Mouse (Mus musculus) midbrain, embryonic 13.5 days (tissue): ENCODE data around the gene Dera. TPM values are rescaled to one million over a fixed set of nuclear protein-coding genes. Genes with fewer than 3 reads are reported as not detected.

Experiments
- ATAC-seq: fragments of 200-750 bp; cut with Nextera tagmentation; 2 replicates; pipeline ENCODE4 v1.8.0; 2017; ENCODE audit warnings: mild to moderate bottlenecking, moderate TSS enrichment, moderate library complexity
- H3K27ac ChIP-seq: fragments of 300-500 bp; sonication (generic); 2 replicates; pipeline ENCODE4 v1.5.1; 2015; ENCODE audit warnings: inconsistent platforms, mild to moderate bottlenecking, moderate library complexity
- H3K27me3 ChIP-seq: fragments of 300-500 bp; sonication (generic); 2 replicates; pipeline ENCODE4 v1.6.1; 2015; ENCODE audit warnings: mild to moderate bottlenecking, inconsistent platforms
- H3K36me3 ChIP-seq: fragments of 300-500 bp; sonication (generic); 2 replicates; pipeline ENCODE4 v1.6.1; 2015; ENCODE audit warnings: mild to moderate bottlenecking, inconsistent platforms
- H3K4me1 ChIP-seq: fragments of 300-500 bp; sonication (generic); replicated peaks from 2 replicates; pipeline ENCODE4 v1.6.1; 2015; ENCODE audit warnings: inconsistent platforms
- H3K4me2 ChIP-seq: fragments of 300-500 bp; sonication (generic); replicated peaks from 2 replicates; pipeline ENCODE4 v1.6.1; 2015; ENCODE audit warnings: moderate library complexity, mild to moderate bottlenecking, inconsistent platforms
- H3K4me3 ChIP-seq: fragments of 300-500 bp; sonication (generic); replicated peaks from 2 replicates; pipeline ENCODE4 v1.5.1; 2015; ENCODE audit warnings: mild to moderate bottlenecking, inconsistent platforms
- H3K9ac ChIP-seq: fragments of 300-500 bp; sonication (generic); replicated peaks from 2 replicates; pipeline ENCODE4 v1.6.1; 2015; ENCODE audit warnings: mild to moderate bottlenecking, inconsistent platforms
- H3K9me3 ChIP-seq: fragments of 300-500 bp; sonication (generic); 2 replicates; pipeline ENCODE4 v1.6.1; 2016; ENCODE audit warnings: mild to moderate bottlenecking, inconsistent platforms
- WGBS: fragments of 180-500 bp; shearing (Covaris S2); methylation state at CpG from one replicate; pipeline ENCODE4 v1.1.7; 2015; 5-methylcytosine and 5-hydroxymethylcytosine counted together
- polyA plus RNA-seq: library from polyadenylated mRNA; unstranded; fragments of >200 nt; fragmentation: Nextera tagmentation; extraction: Ambion mirVana; gene quantifications from 2 replicates; pipeline ENCODE4 v1.2.1, GENCODE M21; 2015

The Dera gene
- polyA plus RNA-seq, 1 experiment from 2014 or later: 19.1 TPM

GRCm38 (mm10) chr6:137760966-137761365 lies 6.6 kb downstream of the Dera start:
- no peak overlapping the region for H3K4me2 ChIP-seq
- no peak for ATAC-seq
- H3K9ac ChIP-seq: no peak overlapping the region
- H3K27ac ChIP-seq: no peak overlapping the region
- H3K4me3 ChIP-seq: no peak overlapping the region
- H3K27me3 ChIP-seq: no peaks in the 10 kb centered on the region
- peaks cover 14% of the 10 kb centered on the region for H3K4me1 ChIP-seq
- H3K9me3 ChIP-seq: no peaks in the 10 kb centered on the region
- 64% methylated on average over 15 of the region's 15 CpGs for WGBS
- no peaks in the 10 kb centered on the region for H3K36me3 ChIP-seq

GRCm38 (mm10) chr6:137764572-137765210 lies 10.3 kb downstream of the Dera start:
- H3K9me3 ChIP-seq: no peaks in the 10 kb centered on the region
- no peak overlapping the region for H3K9ac ChIP-seq
- H3K4me3 ChIP-seq: no peak overlapping the region
- H3K27ac ChIP-seq: no peak overlapping the region
- no peaks in the 10 kb centered on the region for H3K36me3 ChIP-seq
- no peak overlapping the region for H3K4me2 ChIP-seq
- ATAC-seq: no peak
- H3K4me1 ChIP-seq: peaks cover 12% of the 10 kb centered on the region
- no peaks in the 10 kb centered on the region for H3K27me3 ChIP-seq
- 37% methylated on average over 3 of the region's 3 CpGs for WGBS

GRCm38 (mm10) chr6:137766177-137766576 lies 11.8 kb downstream of the Dera start:
- no peaks in the 10 kb centered on the region for H3K9me3 ChIP-seq
- H3K4me1 ChIP-seq: peaks cover 7% of the 10 kb centered on the region; the same call in 1 of the 2 replicates
- no peak overlapping the region for H3K27ac ChIP-seq
- no peaks in the 10 kb centered on the region for H3K36me3 ChIP-seq
- ATAC-seq: no peak
- no peak overlapping the region for H3K4me2 ChIP-seq
- H3K9ac ChIP-seq: no peak overlapping the region
- no peaks in the 10 kb centered on the region for H3K27me3 ChIP-seq
- H3K4me3 ChIP-seq: no peak overlapping the region

GRCm38 (mm10) chr6:137771621-137772250 lies 17.4 kb downstream of the Dera start:
- Histone ChIP-seq H3K27me3 (no peaks in the 10 kb centered on the region), H3K4me1 (no peaks in the 10 kb centered on the region), H3K27ac (no peak overlapping the region), H3K9me3 (no peaks in the 10 kb centered on the region), H3K4me3 (no peak overlapping the region), H3K4me2 (no peak overlapping the region), H3K9ac (no peak overlapping the region), H3K36me3 (no peaks in the 10 kb centered on the region)
- no peak for ATAC-seq
- 73% methylated on average over 3 of the region's 3 CpGs for WGBS

- H3K27me3 ChIP-seq: no peaks in the 10 kb centered on the region
- 99% methylated on average over 8 of the region's 8 CpGs for WGBS
- no peak overlapping the region for H3K9ac ChIP-seq
- H3K36me3 ChIP-seq: no peaks in the 10 kb centered on the region
- H3K9me3 ChIP-seq: no peaks in the 10 kb centered on the region
- no peak overlapping the region for H3K4me2 ChIP-seq
- no peak overlapping the region for H3K27ac ChIP-seq
- no peaks in the 10 kb centered on the region for H3K4me1 ChIP-seq
- H3K4me3 ChIP-seq: no peak overlapping the region
- no peak for ATAC-seq
Observed at GRCm38 (mm10) chr6:137772918-137773636, 18.7 kb downstream of the Dera start.

GRCm38 (mm10) chr6:137773637-137774028 lies 19.3 kb downstream of the Dera start:
- Histone ChIP-seq H3K27me3 (no peaks in the 10 kb centered on the region), H3K36me3 (no peaks in the 10 kb centered on the region), H3K4me1 (no peaks in the 10 kb centered on the region), H3K4me2 (no peak overlapping the region), H3K4me3 (no peak overlapping the region), H3K9me3 (no peaks in the 10 kb centered on the region), H3K9ac (no peak overlapping the region), H3K27ac (no peak overlapping the region)
- ATAC-seq: no peak
- 91% methylated on average over 6 of the region's 6 CpGs for WGBS

GRCm38 (mm10) chr6:137774166-137774565 lies 19.8 kb downstream of the Dera start:
- Histone ChIP-seq H3K27ac (no peak overlapping the region), H3K9ac (no peak overlapping the region), H3K4me3 (no peak overlapping the region), H3K4me1 (no peaks in the 10 kb centered on the region), H3K4me2 (no peak overlapping the region), H3K36me3 (no peaks in the 10 kb centered on the region), H3K27me3 (no peaks in the 10 kb centered on the region), H3K9me3 (no peaks in the 10 kb centered on the region)
- no peak for ATAC-seq
- 87% methylated on average over 13 of the region's 13 CpGs for WGBS

GRCm38 (mm10) chr6:137775159-137775558 lies 20.8 kb downstream of the Dera start:
- no peaks in the 10 kb centered on the region for H3K4me1 ChIP-seq
- no peaks in the 10 kb centered on the region for H3K36me3 ChIP-seq
- H3K27ac ChIP-seq: no peak overlapping the region
- H3K9me3 ChIP-seq: no peaks in the 10 kb centered on the region
- H3K27me3 ChIP-seq: no peaks in the 10 kb centered on the region
- ATAC-seq: no peak
- H3K4me2 ChIP-seq: no peak overlapping the region
- 94% methylated on average over 8 of the region's 8 CpGs for WGBS
- no peak overlapping the region for H3K9ac ChIP-seq
- no peak overlapping the region for H3K4me3 ChIP-seq

- no peaks in the 10 kb centered on the region for H3K4me1 ChIP-seq
- no peak overlapping the region for H3K9ac ChIP-seq
- no peaks in the 10 kb centered on the region for H3K9me3 ChIP-seq
- no peaks in the 10 kb centered on the region for H3K36me3 ChIP-seq
- H3K27me3 ChIP-seq: no peaks in the 10 kb centered on the region
- WGBS: 90% methylated on average over 8 of the region's 8 CpGs
- no peak overlapping the region for H3K4me2 ChIP-seq
- no peak overlapping the region for H3K27ac ChIP-seq
- ATAC-seq: no peak
- H3K4me3 ChIP-seq: no peak overlapping the region
Observed at GRCm38 (mm10) chr6:137776981-137777380, 22.6 kb downstream of the Dera start.

GRCm38 (mm10) chr6:137783899-137784637 lies 29.7 kb downstream of the Dera start:
- Histone ChIP-seq H3K4me3 (no peak overlapping the region), H3K36me3 (no peaks in the 10 kb centered on the region), H3K9me3 (no peaks in the 10 kb centered on the region), H3K27me3 (no peaks in the 10 kb centered on the region), H3K27ac (no peak overlapping the region), H3K4me1 (no peaks in the 10 kb centered on the region), H3K9ac (no peak overlapping the region), H3K4me2 (no peak overlapping the region)
- no peak for ATAC-seq
- WGBS: 90% methylated on average over 7 of the region's 7 CpGs

GRCm38 (mm10) chr6:137788976-137789590 lies 34.7 kb downstream of the Dera start:
- Histone ChIP-seq H3K4me2 (no peak overlapping the region), H3K4me3 (no peak overlapping the region), H3K27ac (no peak overlapping the region), H3K36me3 (no peaks in the 10 kb centered on the region), H3K27me3 (no peaks in the 10 kb centered on the region), H3K4me1 (no peaks in the 10 kb centered on the region), H3K9ac (no peak overlapping the region), H3K9me3 (no peaks in the 10 kb centered on the region)
- no peak for ATAC-seq
- WGBS: 83% methylated on average over 9 of the region's 9 CpGs
